Mouse (Mus musculus): ENCODE measurements around the gene Rnf8.
A peak's percentile ranks its signal among the peaks of the same experiment; 100 is the strongest.
"Not testable (repeated sequence)": the region's sequence is repeated elsewhere in the genome, so short reads cannot be mapped to it uniquely, and the experiment has no call there.

Gene Rnf8

GRCm38 (mm10) chr17:29614115-29615023, at the start of gene Rnf8, which contains the start of gene Gm28043:
Gene Rnf8 (plus strand): TSS chr17:29614790.
Gene Gm28043 (plus strand): TSS chr17:29614876.
- peak; percentile 99 for DNase-seq

- no peak for DNase-seq
These were observed 49.1 kb upstream of the Rnf8 start for GRCm38 (mm10) chr17:29565521-29565920.

GRCm38 (mm10) chr17:29568435-29568834, 46.2 kb upstream of the Rnf8 start:
- DNase-seq, result no peak

- no peak for DNase-seq
These were observed 44.8 kb upstream of the Rnf8 start for GRCm38 (mm10) chr17:29569831-29570230.

GRCm38 (mm10) chr17:29579579-29580126, 34.9 kb upstream of the Rnf8 start:
- no peak for DNase-seq

GRCm38 (mm10) chr17:29583569-29583968, 31.0 kb upstream of the Rnf8 start:
- DNase-seq, result no peak

GRCm38 (mm10) chr17:29584306-29584705, 30.3 kb upstream of the Rnf8 start:
- DNase-seq, result no peak

- DNase-seq, result no peak
These were observed 29.9 kb upstream of the Rnf8 start for GRCm38 (mm10) chr17:29584737-29585136.

- DNase-seq, result no peak
These were observed 29.1 kb upstream of the Rnf8 start for GRCm38 (mm10) chr17:29585446-29585845.

GRCm38 (mm10) chr17:29586921-29587320, 27.7 kb upstream of the Rnf8 start:
- DNase-seq, result no peak

GRCm38 (mm10) chr17:29589221-29589898, 25.2 kb upstream of the Rnf8 start:
- DNase-seq, result no peak

GRCm38 (mm10) chr17:29595891-29596770, 18.5 kb upstream of the Rnf8 start:
- peak; percentile 93 for DNase-seq

- DNase-seq, result peak; percentile 91
These were observed 17.8 kb upstream of the Rnf8 start for GRCm38 (mm10) chr17:29596771-29597132.

- DNase-seq, result no peak
These were observed 15.5 kb upstream of the Rnf8 start for GRCm38 (mm10) chr17:29599051-29599450.

- DNase-seq, result no peak
These were observed 15.1 kb upstream of the Rnf8 start for GRCm38 (mm10) chr17:29599537-29599936.

GRCm38 (mm10) chr17:29601391-29601790, 13.2 kb upstream of the Rnf8 start:
- DNase-seq, result peak; percentile 94

GRCm38 (mm10) chr17:29603283-29603682, 11.3 kb upstream of the Rnf8 start:
- DNase-seq, result peak; percentile 91

- not testable (repeated sequence) for DNase-seq
These were observed 1.1 kb upstream of the Rnf8 start for GRCm38 (mm10) chr17:29613453-29613852.

GRCm38 (mm10) chr17:29615024-29615551, 498 bp downstream of the Rnf8 start:
- DNase-seq, result no peak

- no peak for DNase-seq
These were observed 1.0 kb downstream of the Rnf8 start for GRCm38 (mm10) chr17:29615616-29616015.

GRCm38 (mm10) chr17:29619231-29619630, 4.6 kb downstream of the Rnf8 start:
- no peak for DNase-seq

- DNase-seq, result no peak
These were observed 8.9 kb downstream of the Rnf8 start for GRCm38 (mm10) chr17:29623488-29623887.

Data from heart, adult 11 months (tissue).